Mouse (Mus musculus): ENCODE results near the gene Ptpn7. TPM values are rescaled to one million over a fixed set of nuclear protein-coding genes. Genes with fewer than 3 reads are reported as not detected.

The Ptpn7 gene
- polyA plus RNA-seq, 1 experiment from 2014 or later = 1.2 TPM

DNA sequence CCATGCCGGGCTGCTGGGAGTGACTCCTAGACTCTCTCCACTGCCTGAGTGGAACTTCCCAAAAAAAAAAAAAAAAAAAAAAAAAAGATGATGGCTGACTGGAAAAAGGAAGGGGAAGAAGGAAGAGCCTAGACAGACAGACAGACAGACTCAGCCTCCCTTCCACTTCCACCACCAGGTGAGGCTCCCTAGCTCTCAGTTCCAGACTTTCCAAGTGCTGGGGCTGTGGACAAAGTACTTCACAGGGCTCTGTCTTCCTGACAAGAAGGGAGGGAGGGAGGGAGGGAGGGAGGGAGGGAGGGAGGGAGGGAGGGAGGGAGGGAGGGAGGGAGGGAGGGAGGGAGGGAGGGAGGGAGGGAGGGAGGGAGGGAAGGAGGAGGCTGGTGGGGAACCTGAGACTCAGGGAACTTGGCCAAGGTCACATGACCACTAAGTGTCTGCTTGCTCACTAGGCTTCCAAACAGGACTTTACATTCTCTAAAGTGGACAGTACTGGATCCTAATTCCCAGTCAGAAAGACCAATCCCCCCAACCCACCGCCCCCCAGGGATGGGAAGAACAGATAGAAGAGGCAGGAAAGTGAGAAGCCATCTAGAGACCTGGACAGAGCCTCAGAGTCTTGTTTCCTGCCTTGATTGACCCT is 2.0 kb upstream of the Ptpn7 start:
- H3K4me2 ChIP-seq (replicated peaks) = no peak overlapping the region
- no peaks in the 10 kb centered on the region for H3K36me3 ChIP-seq
- 78% methylated on average over 2 of the region's 2 CpGs for WGBS
- no peak overlapping the region for H3K4me3 ChIP-seq
- ATAC-seq (ENCODE audit: low FRiP score, low read depth) = no peak
- H3K27ac ChIP-seq = no peak overlapping the region
- H3K9ac ChIP-seq = no peak overlapping the region
- 0 out of 2 replicates have a peak, but pooled peaks cover 6% of the 10 kb centered on the region for H3K4me1 ChIP-seq
- H3K27me3 ChIP-seq (replicated peaks) = peaks cover 14% of the 10 kb centered on the region
- H3K9me3 ChIP-seq = no peaks in the 10 kb centered on the region

DNA sequence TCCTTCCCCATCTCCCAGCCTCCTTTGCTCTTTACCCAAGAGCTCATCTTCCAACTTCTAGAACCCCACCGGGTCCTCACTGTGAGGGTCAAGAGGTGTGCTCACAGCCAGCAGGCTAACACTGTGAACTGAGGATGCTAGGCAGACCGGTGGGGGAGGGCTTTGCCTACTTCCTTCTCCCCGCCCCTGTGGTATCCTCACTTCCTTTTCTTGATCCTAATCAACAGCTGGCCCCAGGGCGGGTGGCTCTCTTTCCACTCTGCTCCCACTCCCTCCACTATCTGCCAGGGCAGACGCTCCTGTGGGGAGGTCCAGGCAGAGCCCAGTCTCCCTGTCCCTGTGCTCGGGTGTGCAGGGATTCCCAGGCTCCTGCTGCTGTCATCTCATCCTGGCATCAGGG is 1.5 kb upstream of the Ptpn7 start:
- 0 out of 2 replicates have a peak, but pooled peaks cover 6% of the 10 kb centered on the region for H3K4me1 ChIP-seq
- H3K9ac ChIP-seq = no peak overlapping the region
- H3K9me3 ChIP-seq = no peaks in the 10 kb centered on the region
- H3K36me3 ChIP-seq = no peaks in the 10 kb centered on the region
- peaks cover 14% of the 10 kb centered on the region for H3K27me3 ChIP-seq (replicated peaks)
- no peak overlapping the region for H3K27ac ChIP-seq
- H3K4me3 ChIP-seq = no peak overlapping the region
- no peak for ATAC-seq (ENCODE audit: low FRiP score, low read depth)
- WGBS = 43% methylated on average over 6 of the region's 6 CpGs
- no peak overlapping the region for H3K4me2 ChIP-seq (replicated peaks)

- 65% methylated on average over 8 of the region's 8 CpGs for WGBS
- Histone ChIP-seq H3K4me1 (0 out of 2 replicates have a peak, but pooled peaks cover 3% of the 10 kb centered on the region), H3K9me3 (no peaks in the 10 kb centered on the region), H3K36me3 (no peaks in the 10 kb centered on the region), H3K9ac (no peak overlapping the region), H3K4me3 (no peak overlapping the region), H3K27me3 (replicated peaks) (peaks cover 14% of the 10 kb centered on the region), H3K4me2 (replicated peaks) (no peak overlapping the region), H3K27ac (no peak overlapping the region)
- no peak for ATAC-seq (ENCODE audit: low FRiP score, low read depth)
Measured at GRCm38 (mm10) chr1:135131560-135131959, 940 bp upstream of the Ptpn7 start.

GRCm38 (mm10) chr1:135132893-135133369 is 431 bp downstream of the Ptpn7 start:
- no peak for ATAC-seq (ENCODE audit: low FRiP score, low read depth)
- no peak overlapping the region for H3K4me2 ChIP-seq (replicated peaks)

GRCm38 (mm10) chr1:135133678-135134435 is 1.4 kb downstream of the Ptpn7 start:
- 80% methylated on average over 10 of the region's 10 CpGs for WGBS
- Histone ChIP-seq H3K9ac (no peak overlapping the region), H3K4me3 (no peak overlapping the region), H3K27ac (no peak overlapping the region), H3K36me3 (no peaks in the 10 kb centered on the region), H3K9me3 (no peaks in the 10 kb centered on the region), H3K27me3 (replicated peaks) (peaks cover 14% of the 10 kb centered on the region), H3K4me2 (replicated peaks) (no peak overlapping the region), H3K4me1 (0 out of 2 replicates have a peak, but pooled peaks cover 3% of the 10 kb centered on the region)
- ATAC-seq (ENCODE audit: low FRiP score, low read depth) = no peak

More at GRCm38 (mm10) chr1:135132893-135133369, 431 bp downstream of the Ptpn7 start:
- Histone ChIP-seq H3K36me3 (no peaks in the 10 kb centered on the region), H3K27ac (no peak overlapping the region), H3K4me3 (no peak overlapping the region), H3K9me3 (no peaks in the 10 kb centered on the region), H3K27me3 (replicated peaks) (peaks cover 14% of the 10 kb centered on the region), H3K9ac (no peak overlapping the region), H3K4me1 (0 out of 2 replicates have a peak, but pooled peaks cover 3% of the 10 kb centered on the region)
- WGBS = 83% methylated on average over 9 of the region's 9 CpGs

DNA sequence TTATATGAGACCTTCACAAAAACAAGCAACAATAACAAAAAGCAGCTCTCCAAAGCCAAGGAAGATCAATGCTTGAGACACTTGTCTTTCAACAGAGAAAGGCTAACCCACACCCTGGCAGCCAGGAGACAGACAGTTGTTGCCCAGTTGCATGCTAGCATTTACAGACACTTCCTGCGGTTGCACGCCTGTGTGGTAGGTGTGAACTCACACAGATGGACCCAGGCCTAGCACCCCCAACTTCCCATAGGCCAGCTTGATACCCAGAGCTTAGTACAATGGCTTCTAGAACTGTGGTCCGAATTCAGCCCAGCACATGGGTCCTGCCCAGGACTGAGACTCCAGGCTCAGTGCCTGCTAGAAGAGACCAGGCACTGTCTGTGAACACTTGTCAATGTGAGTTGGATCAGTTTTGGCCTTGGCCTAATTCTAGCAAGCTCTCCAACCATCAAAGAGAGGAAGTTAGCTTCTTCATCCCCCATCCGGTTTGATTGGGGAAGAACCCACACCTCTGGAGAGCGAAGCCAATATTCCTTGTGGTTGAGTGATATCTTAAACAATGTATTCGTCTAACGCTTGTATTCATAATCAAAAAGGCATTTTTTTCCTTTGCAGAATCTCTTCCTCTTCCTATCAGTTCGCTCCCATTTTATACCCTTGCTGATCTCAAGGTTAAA is 2.7 kb downstream of the Ptpn7 start:
- Histone ChIP-seq H3K9me3 (no peaks in the 10 kb centered on the region), H3K4me2 (replicated peaks) (no peak overlapping the region), H3K27ac (no peak overlapping the region), H3K27me3 (replicated peaks) (0 out of 2 replicates have a peak, but pooled peaks cover 3% of the 10 kb centered on the region), H3K36me3 (no peaks in the 10 kb centered on the region), H3K4me3 (no peak overlapping the region), H3K4me1 (0 out of 2 replicates have a peak, but pooled peaks cover 3% of the 10 kb centered on the region), H3K9ac (no peak overlapping the region)
- no peak for ATAC-seq (ENCODE audit: low FRiP score, low read depth)
- 91% methylated on average over 8 of the region's 8 CpGs for WGBS

- Histone ChIP-seq H3K4me3 (no peak overlapping the region), H3K27ac (no peak overlapping the region), H3K4me2 (replicated peaks) (no peak overlapping the region), H3K4me1 (no peaks in the 10 kb centered on the region), H3K9me3 (no peaks in the 10 kb centered on the region), H3K27me3 (replicated peaks) (0 out of 2 replicates have a peak, but pooled peaks cover 2% of the 10 kb centered on the region), H3K9ac (no peak overlapping the region), H3K36me3 (no peaks in the 10 kb centered on the region)
- ATAC-seq (ENCODE audit: low FRiP score, low read depth) = peak; percentile 67
- WGBS = 7% methylated on average over 1 of the region's 1 CpGs
Measured at GRCm38 (mm10) chr1:135136500-135136899, 4.0 kb downstream of the Ptpn7 start.

GRCm38 (mm10) chr1:135139906-135140305 is 7.4 kb downstream of the Ptpn7 start:
- ATAC-seq (ENCODE audit: low FRiP score, low read depth) = no peak
- 79% methylated on average over 2 of the region's 2 CpGs for WGBS
- 0 out of 2 replicates have a peak, but pooled peaks cover 7% of the 10 kb centered on the region for H3K27me3 ChIP-seq (replicated peaks)
- H3K9ac ChIP-seq = no peak overlapping the region
- no peaks in the 10 kb centered on the region for H3K36me3 ChIP-seq
- no peaks in the 10 kb centered on the region for H3K4me1 ChIP-seq
- H3K9me3 ChIP-seq = no peaks in the 10 kb centered on the region
- H3K4me2 ChIP-seq (replicated peaks) = no peak overlapping the region
- no peak overlapping the region for H3K4me3 ChIP-seq
- no peak overlapping the region for H3K27ac ChIP-seq

DNA sequence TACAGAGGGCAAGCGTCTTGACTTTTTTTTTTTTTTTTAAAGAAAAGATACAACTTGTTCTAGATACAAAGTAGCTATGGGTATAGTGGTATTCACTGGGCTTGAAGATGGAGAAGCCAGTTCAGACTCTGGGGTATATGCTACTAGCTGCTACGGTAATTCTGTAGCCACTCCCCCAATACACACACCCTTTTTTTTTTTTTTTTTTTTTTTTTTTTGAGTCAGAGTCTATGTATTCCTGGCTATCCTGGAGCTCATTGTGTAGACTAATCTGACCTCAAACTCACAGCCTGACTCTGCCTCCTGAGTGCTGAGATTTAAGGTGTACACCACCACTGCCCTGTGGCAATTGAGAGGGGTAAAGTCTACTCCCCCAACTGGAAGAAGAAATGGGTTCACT is 10.0 kb downstream of the Ptpn7 start:
- H3K27me3 ChIP-seq (replicated peaks) = peaks cover 10% of the 10 kb centered on the region; the same call in 1 of the 2 replicates
- no peaks in the 10 kb centered on the region for H3K9me3 ChIP-seq
- ATAC-seq (ENCODE audit: low FRiP score, low read depth) = no peak
- no peaks in the 10 kb centered on the region for H3K36me3 ChIP-seq
- no peaks in the 10 kb centered on the region for H3K4me1 ChIP-seq
- H3K9ac ChIP-seq = no peak overlapping the region
- no peak overlapping the region for H3K27ac ChIP-seq
- H3K4me3 ChIP-seq = no peak overlapping the region
- WGBS = 67% methylated on average over 2 of the region's 2 CpGs
- H3K4me2 ChIP-seq (replicated peaks) = no peak overlapping the region

DNA sequence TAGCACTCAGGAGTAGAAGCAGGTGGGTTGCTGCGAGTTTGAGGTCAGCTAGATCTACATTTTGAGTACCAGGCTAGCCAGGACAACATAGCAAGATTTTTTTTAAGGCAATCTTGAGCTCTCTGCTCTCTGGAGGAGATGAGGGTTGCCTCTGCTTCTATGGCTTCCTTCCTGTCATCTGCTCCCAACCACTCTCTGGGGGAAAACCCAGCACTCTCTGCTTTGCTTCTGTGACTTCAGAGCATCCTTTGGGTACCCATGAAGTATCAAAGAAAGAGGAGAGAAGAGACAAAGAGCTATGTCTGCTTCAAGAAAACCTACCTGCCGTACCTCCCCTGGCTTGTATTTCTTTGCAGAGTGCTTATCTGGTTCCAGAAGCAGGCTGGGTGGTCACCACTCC is 11.4 kb downstream of the Ptpn7 start:
- no peak for ATAC-seq (ENCODE audit: low FRiP score, low read depth)
- WGBS = 77% methylated on average over 2 of the region's 2 CpGs
- Histone ChIP-seq H3K27ac (no peak overlapping the region), H3K4me1 (peaks cover 13% of the 10 kb centered on the region), H3K9ac (no peak overlapping the region), H3K4me2 (replicated peaks) (no peak overlapping the region), H3K27me3 (replicated peaks) (peaks cover 10% of the 10 kb centered on the region; the same call in 1 of the 2 replicates), H3K36me3 (no peaks in the 10 kb centered on the region), H3K9me3 (no peaks in the 10 kb centered on the region), H3K4me3 (no peak overlapping the region)

DNA sequence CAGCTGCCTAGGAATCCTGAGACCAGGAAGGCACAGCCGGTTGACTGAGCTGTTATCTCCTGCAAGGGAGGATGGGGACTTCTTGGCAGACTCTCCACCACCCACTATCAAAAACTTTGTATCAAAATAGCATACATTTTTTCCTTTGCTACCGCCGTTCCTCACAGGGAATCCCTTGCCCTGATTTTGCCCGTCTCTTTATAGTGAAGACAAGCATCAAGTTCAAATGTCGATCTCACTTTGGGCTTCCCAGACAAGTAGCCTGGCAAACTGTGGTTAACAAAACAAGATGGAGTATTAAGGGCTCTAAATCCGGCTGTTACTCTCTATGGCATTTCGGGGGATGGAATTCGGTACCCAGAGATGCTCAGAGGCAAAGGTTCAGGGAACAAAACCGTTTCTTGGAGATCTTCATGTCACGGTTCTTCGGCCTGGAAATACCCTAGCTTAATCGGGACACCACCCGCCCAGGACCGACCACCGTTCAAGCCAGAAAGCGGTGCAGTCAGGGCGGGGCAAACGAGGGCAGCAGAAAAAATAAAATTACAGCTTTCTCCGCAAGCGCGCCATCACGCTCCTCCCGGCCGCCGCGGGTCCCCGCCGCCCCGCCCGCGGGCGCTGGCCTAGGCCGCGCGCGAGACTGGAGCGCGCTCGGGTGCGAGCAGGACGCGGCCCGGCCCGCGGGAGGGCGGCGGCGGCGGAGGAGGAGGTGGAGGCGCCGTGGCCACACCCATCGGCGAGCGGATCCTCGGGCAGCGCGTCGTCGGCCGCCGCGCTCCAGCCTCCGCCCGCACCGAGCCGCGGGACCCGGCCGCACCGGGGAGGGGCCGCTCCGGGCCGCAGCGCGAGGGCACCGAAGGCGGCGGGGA is 13.8 kb downstream of the Ptpn7 start, which contains the start of gene Arl8a:
Gene Arl8a, plus strand, starts transcription at position 748 of the 869 bp plus-strand sequence.
- no peaks in the 10 kb centered on the region for H3K9me3 ChIP-seq
- H3K4me2 ChIP-seq (replicated peaks) = peak within 1 kb of the TSS; percentile 82
- no peaks in the 10 kb centered on the region; the same call in 1 of the 2 replicates for H3K36me3 ChIP-seq
- H3K27ac ChIP-seq = peak within 1 kb of the TSS; percentile 78
- H3K4me3 ChIP-seq = peak within 1 kb of the TSS; percentile 92
- H3K9ac ChIP-seq = peak within 1 kb of the TSS; percentile 91
- under 1% methylated on average over 68 of the region's 78 CpGs for WGBS
- H3K27me3 ChIP-seq (replicated peaks) = peaks cover 10% of the 10 kb centered on the region; the same call in 1 of the 2 replicates
- H3K4me1 ChIP-seq = peaks cover 16% of the 10 kb centered on the region
- ATAC-seq (ENCODE audit: low FRiP score, low read depth) = peak; percentile 72

Data from neural tube, embryonic 12.5 days (tissue).